Mouse (Mus musculus) large intestine, adult 2 months (tissue): ENCODE results near the gene Irak3. TPM values are rescaled to one million over a fixed set of nuclear protein-coding genes. Genes with fewer than 3 reads are reported as not detected.
"Not testable (repeated sequence)": the region's sequence is repeated elsewhere in the genome, so short reads cannot be mapped to it uniquely, and the experiment has no call there.

Experiments
- DNase-seq: peaks from one replicate; pipeline ENCODE4 v3.0.0-alpha.2; 2012; ENCODE audit warnings: low read depth, low spot score
- WGBS: fragments of 180-500 bp; shearing (Covaris S2); methylation state at CpG from one replicate; pipeline ENCODE4 v1.1.7; 2018; 5-methylcytosine and 5-hydroxymethylcytosine counted together
- polyA plus RNA-seq: library from polyadenylated mRNA; depleted of rRNA; stranded (reverse); fragments of >200 nt; gene quantifications from 2 replicates; pipeline ENCODE4 v1.2.3, GENCODE M21; 2012; rRNA removed

The Irak3 gene
- 2.1 and 2.2 TPM in 2 replicates for polyA plus RNA-seq

DNA sequence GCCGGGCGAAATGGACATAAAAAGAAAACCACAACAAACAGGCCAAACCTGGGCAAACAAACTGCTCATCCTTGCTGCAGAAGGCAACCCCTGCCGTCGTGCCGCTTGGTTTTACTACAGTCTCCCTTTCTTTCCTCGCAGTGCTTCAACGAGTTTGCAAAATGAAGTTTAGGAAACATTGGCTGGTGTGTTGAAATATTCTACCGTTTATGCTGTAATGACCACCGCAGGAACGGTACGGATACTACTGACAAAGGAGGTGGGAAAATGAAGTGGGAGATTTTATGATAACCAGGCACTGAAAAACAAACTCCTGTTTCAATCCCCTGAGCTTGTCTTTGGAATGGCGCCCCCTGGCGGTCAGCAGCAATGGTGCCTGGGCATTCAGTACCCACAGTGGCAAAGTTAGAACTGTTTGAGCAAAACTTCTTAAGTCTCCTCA, at the start of gene Irak3:
TSS of gene Irak3 (minus strand) at position 170 of the 442 bp plus-strand sequence.
- peak; percentile 43 for DNase-seq
- under 1% methylated on average over 13 of the region's 13 CpGs for WGBS

DNA sequence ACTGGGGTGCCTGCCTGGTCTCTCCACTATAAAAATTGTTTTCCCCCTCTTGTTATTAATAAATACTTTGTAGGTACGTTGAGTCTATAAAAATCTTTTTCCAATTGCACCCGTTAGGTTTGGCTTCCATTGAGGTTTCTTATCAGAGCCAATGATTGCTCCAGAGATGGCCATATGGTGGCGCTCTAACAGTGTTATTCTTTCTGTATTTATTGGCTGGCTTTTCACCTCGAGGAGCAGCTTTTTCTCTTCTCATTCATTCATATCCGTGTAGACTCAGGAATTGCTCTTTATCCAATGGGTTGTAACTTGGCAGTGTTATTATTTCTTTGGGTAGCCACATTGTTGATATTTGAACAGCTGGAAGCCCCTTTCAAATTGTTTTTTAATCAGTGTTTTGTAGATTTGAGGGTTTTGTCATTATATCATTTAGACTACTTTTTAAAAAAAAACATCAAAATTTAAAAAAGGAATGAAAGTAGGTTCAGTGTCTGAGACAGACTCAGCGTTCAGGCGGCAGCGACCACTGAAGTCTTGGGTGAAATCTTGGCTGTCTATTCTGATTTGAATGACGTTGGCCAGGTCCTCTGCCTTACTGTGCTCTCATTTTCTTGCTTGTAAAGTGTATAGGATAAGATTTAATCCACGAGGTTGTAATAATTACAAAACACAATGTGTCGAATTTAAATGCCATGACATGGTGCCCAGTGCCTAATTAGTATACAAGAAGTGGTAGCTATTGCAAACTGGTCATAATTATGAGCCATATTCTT, 49.2 kb upstream of the Irak3 start:
- WGBS = 50% methylated on average over 11 of the region's 11 CpGs
- DNase-seq = no peak

DNA sequence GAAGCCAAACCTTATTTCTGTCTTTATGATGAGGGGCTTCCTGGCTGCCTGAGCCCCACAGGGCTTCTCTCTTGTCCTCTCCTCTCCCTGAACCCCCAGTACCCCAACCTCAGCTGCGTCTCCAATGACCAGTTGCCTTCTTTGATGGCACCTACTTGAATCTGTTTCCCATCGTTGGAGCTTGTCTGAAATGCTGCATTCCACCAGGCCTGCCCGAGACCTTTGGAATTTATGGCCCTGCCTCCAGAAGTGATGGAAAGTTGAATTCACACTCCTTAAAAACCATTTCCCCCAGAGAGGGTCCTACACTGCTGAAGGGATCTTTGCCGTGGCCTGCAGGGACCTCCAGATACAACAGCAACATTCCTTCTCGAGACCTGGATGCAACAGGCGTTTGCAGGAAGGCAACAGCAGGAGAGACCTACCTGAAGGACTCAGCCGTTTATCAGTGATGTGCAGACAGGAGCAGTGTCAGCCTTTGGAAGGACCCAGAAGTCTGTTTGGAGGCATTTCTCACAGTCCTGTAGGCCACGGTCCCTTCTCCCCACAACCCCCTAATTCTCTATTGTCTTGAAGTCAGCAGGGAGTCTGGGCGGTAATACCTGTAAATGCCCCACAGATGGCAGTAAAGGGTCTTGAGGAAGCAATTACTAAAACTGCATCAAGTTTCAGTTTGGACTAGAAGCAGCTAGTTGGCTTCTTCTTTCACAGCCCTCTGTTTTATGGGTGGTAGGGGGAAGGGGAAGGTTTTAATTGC, 45.2 kb upstream of the Irak3 start:
- 37% methylated on average over 9 of the region's 9 CpGs for WGBS
- no peak for DNase-seq

DNA sequence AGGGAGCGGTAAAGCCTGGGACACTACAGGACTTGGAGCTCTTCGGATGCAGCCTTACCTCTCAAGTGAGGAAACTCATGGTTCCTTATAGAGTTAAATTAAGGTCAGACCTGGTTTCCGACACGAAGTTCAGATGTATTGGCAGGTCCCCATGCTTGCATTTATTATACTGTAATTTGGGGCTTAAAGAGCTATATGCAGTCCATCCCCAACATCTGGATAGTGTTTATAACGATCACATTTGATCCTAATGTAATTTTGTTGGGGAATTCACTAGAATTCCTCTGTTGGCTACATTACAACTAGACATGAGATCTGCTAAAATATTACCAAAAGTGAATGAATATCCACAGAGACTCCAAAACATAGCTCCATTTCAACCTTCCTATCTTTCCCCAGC, 43.8 kb upstream of the Irak3 start:
- WGBS = 73% methylated on average over 5 of the region's 5 CpGs
- no peak for DNase-seq

DNA sequence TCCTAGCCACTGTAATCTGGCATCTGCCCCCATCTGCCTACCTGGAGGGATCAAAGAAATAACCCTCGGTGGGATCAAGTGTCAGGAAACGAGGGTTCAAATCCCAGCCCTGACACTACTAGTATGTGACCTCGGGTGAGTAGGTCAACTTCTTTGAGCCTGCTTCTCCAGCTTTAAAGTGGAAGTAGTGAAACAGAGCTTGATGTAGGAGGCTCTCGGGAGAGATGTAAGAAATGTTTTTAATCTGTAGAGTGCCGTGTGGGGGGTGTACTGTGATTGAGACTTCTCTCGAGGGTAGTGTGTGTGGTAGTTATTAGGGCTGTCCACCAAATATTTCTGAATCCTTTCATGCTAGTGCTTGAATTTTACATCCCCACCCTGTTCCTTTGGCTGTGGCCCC, 40.5 kb upstream of the Irak3 start:
- 67% methylated on average over 6 of the region's 6 CpGs for WGBS

DNA sequence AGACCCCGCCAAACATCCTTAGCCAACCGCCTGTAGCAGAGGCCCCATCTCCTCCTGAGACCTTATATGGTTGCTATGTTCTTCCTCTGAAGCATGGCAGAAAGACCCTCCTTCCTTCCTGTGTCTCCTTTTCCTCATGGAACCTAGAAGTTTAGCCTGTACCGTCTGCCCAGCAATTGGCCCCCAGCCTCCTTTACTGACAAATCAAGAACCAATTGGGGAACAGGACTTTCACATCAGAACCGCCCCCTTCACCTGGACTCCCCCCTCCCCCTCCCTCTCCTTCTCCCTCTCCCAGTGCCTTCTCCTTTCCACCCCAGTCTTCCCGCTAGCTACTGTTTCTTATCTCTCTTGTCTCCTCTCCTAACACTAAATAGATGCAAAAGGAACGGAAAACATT, 37.5 kb upstream of the Irak3 start:
- no peak for DNase-seq
- WGBS = 66% methylated on average over 6 of the region's 6 CpGs

More for the DNA sequence above, 40.5 kb upstream of the Irak3 start:
- no peak for DNase-seq

DNA sequence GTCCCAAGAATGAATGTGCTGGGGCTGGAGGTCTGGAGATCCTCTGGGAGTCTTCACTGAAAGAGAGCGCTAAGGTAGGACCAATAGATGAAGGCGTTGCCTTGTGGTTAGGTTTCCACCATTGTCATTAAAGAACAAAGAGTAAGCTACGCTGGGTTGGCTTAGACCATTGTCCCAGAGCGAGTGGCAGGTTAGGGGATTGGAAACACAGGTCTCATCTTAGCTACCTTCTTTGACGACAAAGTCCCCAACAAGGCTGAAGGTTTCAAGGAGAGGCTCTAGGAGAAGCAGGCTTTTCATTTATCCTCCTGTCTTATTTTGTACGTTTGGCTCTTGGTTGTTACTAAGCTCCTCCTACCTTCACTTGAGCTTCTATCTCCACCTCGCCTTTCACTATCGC, 36.3 kb upstream of the Irak3 start:
- DNase-seq = no peak
- WGBS = 86% methylated on average over 8 of the region's 8 CpGs

DNA sequence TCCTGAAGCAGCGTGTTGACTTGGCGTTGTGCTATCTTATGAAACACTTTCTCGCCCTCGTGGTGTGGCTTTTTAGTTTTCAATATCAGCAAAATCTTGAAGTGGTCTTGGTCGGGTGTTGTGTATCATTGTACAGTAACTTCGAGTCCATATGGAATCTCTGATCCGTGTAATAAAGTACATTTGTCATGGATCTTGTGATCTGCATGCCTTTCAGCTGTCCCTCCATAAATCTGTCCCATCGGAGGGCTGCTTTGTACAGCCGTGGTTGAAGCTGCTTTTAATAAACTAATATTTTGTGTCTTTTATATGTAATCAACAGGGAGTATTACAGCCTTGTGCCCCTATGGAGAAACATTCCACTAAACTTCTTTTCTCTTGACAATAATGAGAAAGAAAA, 34.9 kb upstream of the Irak3 start:
- DNase-seq = no peak
- 74% methylated on average over 9 of the region's 9 CpGs for WGBS

DNA sequence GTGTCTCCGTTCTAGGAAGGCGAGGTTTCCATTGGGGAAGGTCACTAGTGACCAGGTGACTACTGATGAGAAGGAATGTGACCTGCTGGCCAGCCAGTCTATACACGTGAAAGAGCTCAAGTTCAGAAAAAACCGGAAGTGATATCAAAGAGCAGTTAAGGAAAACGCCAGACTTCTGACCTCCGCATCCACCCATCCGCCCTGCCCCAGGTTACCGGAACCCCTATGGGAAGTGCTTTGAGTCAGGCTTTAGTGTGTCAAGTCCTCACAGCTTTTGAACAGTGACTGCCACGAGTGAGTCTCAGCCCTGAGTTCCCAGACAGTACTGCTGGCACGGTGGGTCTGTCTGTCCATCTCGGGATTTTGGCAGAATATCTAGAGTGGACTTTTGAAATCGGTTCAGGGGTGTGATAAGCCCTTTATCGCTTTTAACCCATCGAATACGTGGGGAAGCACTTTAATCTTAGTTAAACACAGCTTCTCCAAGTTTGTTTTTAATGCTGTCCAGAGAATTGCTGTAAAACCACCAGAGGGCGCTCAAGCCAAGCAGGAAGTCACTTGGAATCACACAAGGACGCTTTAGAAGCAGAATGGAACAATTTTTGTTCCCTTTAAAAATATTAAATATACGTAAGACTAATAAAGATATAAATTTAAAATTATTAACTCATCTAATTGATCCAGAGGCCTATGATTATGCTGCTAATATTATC, 31.9 kb upstream of the Irak3 start:
- WGBS = 31% methylated on average over 18 of the region's 18 CpGs

DNA sequence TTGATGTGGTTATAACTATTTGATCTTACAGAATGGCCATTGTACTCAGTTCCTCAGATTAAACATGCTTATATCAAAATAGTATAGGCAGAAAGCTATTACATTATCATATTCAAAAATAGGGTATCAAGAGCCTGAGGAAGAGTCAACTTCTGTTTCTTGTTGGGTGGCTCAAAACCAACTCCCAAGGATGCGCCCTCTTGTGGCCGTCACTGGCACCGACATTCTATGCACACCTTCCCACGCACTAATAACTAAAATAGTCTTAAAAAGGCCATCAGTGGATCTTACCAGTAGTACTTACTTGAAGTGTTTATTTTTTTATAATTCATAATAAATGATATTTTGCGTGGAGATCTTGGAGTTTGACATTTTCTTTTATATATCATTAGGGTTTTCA, 29.8 kb upstream of the Irak3 start:
- 26% methylated on average over 5 of the region's 5 CpGs for WGBS
- no peak for DNase-seq

More for the DNA sequence above, 31.9 kb upstream of the Irak3 start:
- no peak for DNase-seq

DNA sequence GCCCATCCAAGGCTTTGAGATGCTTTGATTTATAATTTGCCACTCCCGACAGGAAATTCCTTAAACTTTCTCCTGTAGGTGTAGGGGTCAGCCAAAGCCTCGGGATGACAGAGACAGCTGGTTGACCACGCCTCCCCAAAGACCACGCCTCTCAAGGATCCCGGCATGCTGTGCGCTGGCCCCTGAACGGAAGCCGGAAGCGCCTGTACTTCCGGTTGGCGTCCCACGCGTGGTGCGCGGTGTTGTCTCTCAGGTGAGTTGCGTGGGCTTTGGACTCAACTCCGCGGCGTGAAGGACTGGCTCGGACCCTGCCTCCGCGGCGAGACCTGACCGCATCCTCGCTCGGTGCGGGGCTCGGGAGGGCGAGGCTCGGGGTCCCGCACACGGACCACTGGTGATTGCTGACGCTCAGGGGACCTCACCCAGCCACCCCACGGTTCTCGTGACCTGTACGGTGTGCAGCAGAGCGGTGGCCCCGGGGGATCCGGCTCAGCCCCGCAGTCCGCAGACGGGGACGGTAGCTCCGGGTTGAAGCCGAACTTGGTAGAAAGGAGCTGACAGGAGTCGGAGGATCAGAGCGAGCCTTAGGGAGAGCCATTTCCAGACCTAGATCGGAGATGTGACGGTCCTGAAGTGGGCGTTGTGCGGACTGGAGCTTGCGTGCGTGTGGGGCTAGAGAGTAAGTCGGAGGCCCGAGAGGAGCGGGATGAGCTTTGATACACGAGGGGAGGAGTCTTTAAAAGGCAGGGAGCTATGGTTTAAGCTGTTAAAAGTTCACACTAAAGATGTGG, 25.1 kb upstream of the Irak3 start, which contains the start of gene Llph:
TSS of gene Llph (plus strand) at position 200 of the 791 bp plus-strand sequence.
- DNase-seq = peak; percentile 45
- WGBS = under 1% methylated on average over 57 of the region's 57 CpGs

DNA sequence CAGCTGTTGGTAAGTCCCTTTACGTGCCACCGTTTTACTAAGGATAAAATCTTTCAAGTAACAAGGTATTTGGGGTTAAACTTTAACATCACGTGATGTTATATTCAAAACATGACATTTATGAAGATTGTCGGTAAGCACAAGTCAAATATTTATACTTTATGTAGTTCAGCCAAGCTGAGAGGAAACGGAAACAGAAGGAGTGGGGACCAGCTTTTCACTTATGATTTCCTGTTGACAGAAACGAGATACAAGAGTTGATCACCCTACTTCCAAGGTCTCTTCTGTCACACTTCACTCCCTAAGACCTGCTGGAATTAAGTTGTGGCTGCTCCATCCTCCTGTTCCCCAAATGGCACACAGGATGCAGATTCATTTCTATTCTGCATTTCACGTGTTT, 18.8 kb upstream of the Irak3 start:
- WGBS = 36% methylated on average over 7 of the region's 7 CpGs
- DNase-seq = no peak

DNA sequence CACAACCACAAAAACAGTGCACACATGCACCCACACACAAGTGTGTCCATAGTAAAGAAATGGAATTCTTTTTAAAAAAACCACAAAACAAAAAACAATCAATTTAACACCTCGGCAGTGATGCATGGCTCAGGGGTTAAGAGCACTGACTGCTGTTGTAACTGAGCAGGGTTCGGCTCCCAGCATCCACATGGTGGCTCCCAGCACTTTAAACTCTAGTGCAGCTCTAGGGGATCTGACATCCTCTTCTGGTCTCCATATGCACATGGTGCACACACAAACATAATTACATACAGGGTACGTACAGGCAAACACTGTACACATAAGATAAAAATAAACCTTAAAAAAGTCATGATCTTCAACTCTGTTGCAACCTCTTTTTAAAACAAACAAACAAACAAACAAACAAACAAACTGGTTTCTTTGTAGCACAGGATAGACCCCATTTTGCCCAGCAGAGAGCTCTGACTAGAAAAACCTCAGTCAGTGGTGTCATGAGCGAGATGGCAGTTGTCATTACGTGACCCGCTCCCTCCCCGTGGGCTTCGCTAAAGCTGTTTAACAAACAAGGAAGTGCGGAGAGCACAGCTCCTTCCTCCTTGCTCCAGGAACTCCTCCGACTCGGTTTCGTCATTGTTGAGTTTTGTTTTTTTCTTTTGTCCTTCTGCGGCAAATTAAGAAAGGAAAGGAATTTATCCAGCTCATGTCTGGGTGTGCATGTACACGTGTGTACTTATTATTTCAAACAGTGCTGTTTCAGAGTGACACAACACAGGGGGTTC, 17.8 kb upstream of the Irak3 start:
- DNase-seq = no peak
- WGBS = 46% methylated on average over 14 of the region's 14 CpGs

DNA sequence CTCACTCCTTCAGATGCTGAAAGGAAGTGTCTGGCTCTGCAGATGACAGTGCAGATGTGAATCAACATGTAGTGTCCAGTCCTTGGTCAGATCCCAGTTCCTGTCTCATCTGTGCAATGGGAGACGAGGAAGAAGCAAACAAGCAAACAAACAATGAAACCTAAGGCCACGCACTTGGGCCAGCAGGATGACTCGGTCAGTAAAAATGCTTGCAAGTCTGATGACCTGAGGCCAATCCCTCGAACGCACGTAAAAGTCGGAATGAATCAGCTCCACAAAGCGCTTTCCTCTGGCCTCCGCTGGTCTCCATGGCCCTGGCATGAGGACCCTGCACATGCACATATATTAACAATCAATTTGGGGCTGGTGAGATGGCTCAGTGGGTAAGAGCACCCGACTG, 17.1 kb upstream of the Irak3 start:
- 89% methylated on average over 10 of the region's 10 CpGs for WGBS
- no peak for DNase-seq

DNA sequence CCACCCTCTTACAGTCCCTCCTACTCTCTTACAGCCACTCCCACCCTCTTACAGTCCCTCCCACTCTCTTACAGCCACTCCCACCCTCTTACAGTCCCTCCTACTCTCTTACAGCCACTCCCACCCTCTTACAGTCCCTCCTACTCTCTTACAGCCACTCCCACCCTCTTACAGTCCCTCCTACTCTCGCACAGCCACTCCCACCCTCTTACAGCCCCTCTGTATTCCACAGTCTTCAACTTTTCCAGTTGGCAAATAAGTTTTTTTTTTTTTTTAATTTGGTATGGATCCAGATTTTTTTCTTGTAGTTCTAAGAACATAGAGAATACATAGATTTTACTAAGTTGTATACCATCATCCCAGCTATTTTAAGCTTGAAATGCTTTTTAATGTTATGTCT, 15.2 kb upstream of the Irak3 start:
- WGBS = 72% methylated on average over 1 of the region's 1 CpGs
- not testable (repeated sequence) for DNase-seq

DNA sequence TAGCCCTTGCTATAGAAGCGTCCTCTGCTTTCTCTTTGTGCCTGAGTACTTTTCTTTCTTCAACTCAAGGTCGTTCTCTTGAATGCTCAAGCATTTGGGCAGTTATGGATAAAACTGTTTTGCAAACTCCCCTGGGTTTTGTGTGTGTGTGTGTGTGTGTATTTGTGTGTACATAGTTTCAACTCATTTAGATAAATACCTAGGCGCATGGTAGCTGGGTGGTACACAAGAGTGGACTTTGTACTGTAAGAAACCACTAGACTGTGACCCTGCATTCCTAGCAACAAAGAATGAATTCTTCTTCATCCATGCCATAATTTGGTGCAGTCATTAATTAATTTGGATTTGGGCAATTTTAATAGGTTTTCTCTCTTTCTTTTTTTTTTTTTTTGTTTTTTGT, 8.2 kb upstream of the Irak3 start:
- no peak for DNase-seq
- 47% methylated on average over 3 of the region's 3 CpGs for WGBS

DNA sequence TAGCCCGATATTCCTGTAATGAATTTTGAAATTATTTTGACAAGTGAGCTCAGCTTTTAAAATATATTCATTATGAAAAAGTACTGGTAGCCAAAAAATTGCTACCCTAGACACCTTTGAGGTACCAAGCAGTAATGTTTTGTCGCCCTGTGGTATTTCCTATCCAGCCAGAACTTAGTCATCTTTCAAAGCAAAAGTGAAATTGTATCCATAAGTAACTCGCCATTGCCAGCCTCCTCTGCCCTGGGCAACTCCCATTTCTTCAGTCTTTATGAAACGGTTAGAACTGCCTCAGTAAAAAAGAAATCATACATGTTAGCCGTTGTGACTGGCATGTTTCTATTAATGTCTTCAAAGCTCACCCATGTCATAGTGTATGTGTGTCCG, 7.6 kb upstream of the Irak3 start:
- no peak for DNase-seq
- 13% methylated on average over 6 of the region's 6 CpGs for WGBS

DNA sequence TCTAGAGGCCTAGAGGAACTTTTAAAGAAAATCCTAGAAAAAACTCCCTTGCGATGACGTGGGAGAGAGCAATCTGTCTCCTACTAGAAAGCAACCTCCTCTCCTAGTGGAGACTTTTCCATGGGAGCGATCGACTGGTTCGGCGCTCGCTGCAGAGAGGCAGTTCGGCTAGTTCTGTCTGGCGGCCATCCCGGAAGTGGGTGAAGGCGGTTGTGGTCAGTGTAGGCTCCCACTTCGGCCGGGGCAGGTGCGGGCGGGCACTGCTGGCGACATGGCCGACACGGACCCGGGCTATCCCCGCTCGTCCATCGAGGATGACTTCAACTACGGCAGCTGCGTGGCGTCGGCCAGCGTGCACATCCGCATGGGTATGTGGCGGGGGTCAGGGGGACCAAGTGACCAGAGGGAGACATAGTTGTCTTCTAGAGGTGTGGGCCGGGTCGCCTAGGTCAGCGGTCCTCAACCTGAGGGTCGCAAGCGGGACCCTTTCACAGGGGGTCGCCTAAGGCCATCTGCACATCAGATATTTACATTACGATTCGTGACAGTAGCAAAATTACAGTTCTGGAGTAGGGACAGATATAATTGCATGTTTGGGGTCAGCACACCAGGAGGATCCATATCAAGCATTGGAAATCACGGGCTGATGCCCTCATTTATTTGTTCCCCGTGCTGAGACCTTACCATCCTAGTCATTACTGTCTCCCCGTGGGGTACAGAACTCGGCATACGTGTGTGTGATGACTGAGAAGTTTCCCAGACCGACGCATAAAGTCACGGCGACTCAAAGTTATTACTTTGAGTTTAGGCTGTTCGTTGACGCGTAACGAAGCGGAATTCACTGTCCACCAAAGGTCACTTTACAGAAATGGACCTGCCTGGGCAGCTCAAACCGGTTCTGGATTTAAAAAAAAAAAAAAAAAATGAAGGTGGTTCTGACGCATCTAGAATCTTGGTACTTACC, 6.9 kb upstream of the Irak3 start:
- 1% methylated on average over 53 of the region's 53 CpGs for WGBS
- peak; percentile 69 for DNase-seq
